Mouse (Mus musculus) spleen, adult 2 months (tissue): ENCODE measurements around the gene Slc37a1. TPM values are rescaled to one million over a fixed set of nuclear protein-coding genes. Genes with fewer than 3 reads are reported as not detected.

Source experiments
- DNase-seq, 2 experiments: peaks; one replicate each; pipeline versions ENCODE4 v3.0.0 to v3.0.0-alpha.2; 2012 to 2021; ENCODE audit warnings: low spot score in 2 of 2, low read depth in 1 of 2
- H3K27ac ChIP-seq: fragments of 200-500 bp; 2 replicates; pipeline ENCODE4 v1.5.1; 2012; ENCODE audit warnings: low read length, inconsistent platforms; ENCODE audit not compliant: insufficient read depth
- H3K27me3 ChIP-seq: fragments of 200-500 bp; 2 replicates; pipeline ENCODE4 v1.6.1; 2012; ENCODE audit warnings: mild to moderate bottlenecking, moderate library complexity, low read length, inconsistent platforms; ENCODE audit not compliant: control insufficient read depth, insufficient read depth
- H3K36me3 ChIP-seq: fragments of 200-500 bp; 2 replicates; pipeline ENCODE4 v1.6.1; 2012; ENCODE audit warnings: mild to moderate bottlenecking, low read length, inconsistent platforms; ENCODE audit not compliant: control insufficient read depth, insufficient read depth
- H3K4me1 ChIP-seq: fragments of 200-500 bp; 2 replicates; pipeline ENCODE4 v1.6.1; 2011; ENCODE audit warnings: inconsistent platforms; ENCODE audit not compliant: control insufficient read depth, insufficient read depth, insufficient read length
- H3K4me3 ChIP-seq: fragments of 200-500 bp; 2 replicates; pipeline ENCODE4 v1.5.1; 2011; ENCODE audit warnings: mild to moderate bottlenecking, inconsistent platforms; ENCODE audit not compliant: insufficient read depth, insufficient read length; ENCODE audit errors: extremely low read depth
- CTCF ChIP-seq: fragments of 200-500 bp; IDR thresholded peaks from 2 replicates; pipeline ENCODE4 v1.5.1; 2011; ENCODE audit warnings: mild to moderate bottlenecking, inconsistent platforms; ENCODE audit not compliant: insufficient read depth, insufficient read length, insufficient replicate concordance; ENCODE audit errors: extremely low read depth
- POLR2A ChIP-seq: fragments of 200-500 bp; IDR thresholded peaks from 2 replicates; pipeline ENCODE4 v1.6.1; 2011; ENCODE audit warnings: low read depth, low read length, inconsistent platforms
- WGBS: fragments of 180-500 bp; shearing (Covaris S2); methylation state at CpG from one replicate; pipeline ENCODE4 v1.1.7; 2018; 5-methylcytosine and 5-hydroxymethylcytosine counted together
- polyA plus RNA-seq: library from polyadenylated mRNA; depleted of rRNA; stranded (reverse); fragments of >200 nt; gene quantifications from 2 replicates; pipeline ENCODE4 v1.2.3, GENCODE M21; 2012

Gene Slc37a1
- polyA plus RNA-seq, 1 experiment, result 26.2 TPM

DNA sequence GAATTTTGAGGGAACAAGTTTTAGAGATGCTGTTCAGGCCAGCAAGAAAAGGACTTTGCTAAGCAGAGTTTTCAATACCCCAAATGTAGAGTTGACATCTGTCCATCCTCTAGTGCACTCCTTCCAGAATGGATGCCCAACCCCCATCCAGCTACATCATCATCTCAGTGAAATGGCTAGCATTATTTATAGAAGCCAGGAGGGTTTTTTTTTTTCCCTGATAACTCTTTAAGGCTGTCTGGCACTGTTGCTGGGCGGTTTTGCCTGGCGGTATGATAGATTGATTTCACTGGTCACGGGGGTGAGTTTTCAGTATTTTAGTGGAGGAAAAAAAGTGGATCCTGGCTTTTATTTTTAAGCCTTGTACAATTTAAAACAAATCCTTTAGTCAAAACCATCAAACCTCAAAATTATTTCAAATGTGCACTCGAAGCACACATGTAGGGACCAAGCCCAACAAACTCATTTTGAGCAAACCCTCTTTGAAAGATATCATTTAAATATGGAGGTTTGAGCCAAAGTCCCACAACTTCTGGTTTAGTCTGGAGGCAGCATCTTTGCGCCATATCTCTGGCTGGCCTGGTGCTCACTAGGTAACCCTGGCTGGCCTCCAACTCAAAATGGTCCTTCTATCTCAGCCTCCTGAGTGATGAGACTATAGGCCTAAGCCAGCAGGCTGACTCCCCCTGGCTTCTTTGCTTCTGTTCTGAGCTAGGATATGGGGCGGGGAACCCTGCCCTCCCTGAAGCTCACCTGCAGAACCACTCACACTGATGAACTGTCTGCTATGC lies 12.0 kb downstream of the Slc37a1 start:
- Histone ChIP-seq H3K36me3 (peaks cover 7% of the 10 kb centered on the region), H3K4me1 (peaks cover 9% of the 10 kb centered on the region; the same call in 1 of the 2 replicates), H3K4me3 (no peak overlapping the region), H3K27me3 (no peaks in the 10 kb centered on the region), H3K27ac (no peak overlapping the region)
- TF ChIP-seq CTCF (no peak), POLR2A (no peak)
- 84% methylated on average over 6 of the region's 6 CpGs for WGBS
- DNase-seq, result no peak

DNA sequence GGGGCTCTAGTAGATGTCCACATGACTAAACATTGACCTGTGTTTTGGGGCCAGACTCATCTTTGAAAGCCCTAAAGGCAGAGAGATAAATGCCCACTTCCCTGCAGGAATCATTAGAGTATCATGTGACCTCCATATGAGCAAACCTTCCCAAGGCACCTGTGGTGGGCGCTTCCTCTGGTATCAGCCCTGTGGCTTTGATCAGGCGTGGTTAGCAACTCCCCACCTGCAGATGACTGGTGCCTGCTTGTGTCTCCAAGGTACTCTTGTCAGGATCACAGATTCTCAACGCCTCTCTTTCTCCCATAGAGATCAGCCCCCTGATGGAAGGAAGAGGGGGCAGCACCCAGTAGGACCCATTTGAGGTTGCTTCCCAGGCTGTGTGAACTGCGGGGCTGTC lies 13.4 kb downstream of the Slc37a1 start:
- H3K27ac ChIP-seq, result no peak overlapping the region
- H3K36me3 ChIP-seq, result peaks cover 7% of the 10 kb centered on the region
- DNase-seq, result no peak
- TF ChIP-seq POLR2A, result no peak
- no peak for TF ChIP-seq CTCF
- H3K27me3 ChIP-seq, result no peaks in the 10 kb centered on the region
- WGBS, result 74% methylated on average over 4 of the region's 4 CpGs
- H3K4me1 ChIP-seq, result peaks cover 9% of the 10 kb centered on the region; the same call in 1 of the 2 replicates
- no peak overlapping the region for H3K4me3 ChIP-seq

DNA sequence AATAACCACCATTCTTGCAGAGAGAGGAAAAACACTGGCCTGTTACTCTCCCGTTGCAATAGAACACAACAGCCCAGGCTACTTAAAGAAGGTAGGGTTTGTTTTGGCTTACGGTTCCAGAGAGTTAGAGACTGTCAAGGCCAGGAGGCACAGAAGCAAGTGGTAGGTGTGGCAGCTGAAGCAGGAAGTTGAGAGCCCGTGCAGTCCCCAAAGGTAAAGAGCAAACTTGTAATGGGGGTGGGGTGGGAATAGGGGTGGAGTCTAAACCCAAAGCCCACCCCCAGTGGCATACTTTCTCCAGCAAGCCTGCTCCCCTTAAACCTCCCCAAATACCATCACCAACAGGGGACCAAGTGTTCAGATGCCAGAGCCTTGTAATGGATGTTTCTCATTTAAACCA lies 14.1 kb downstream of the Slc37a1 start:
- TF ChIP-seq CTCF, result no peak
- H3K36me3 ChIP-seq, result peaks cover 7% of the 10 kb centered on the region
- DNase-seq, result no peak
- 64% methylated on average over 3 of the region's 3 CpGs for WGBS
- H3K27me3 ChIP-seq, result no peaks in the 10 kb centered on the region
- no peak overlapping the region for H3K27ac ChIP-seq
- H3K4me1 ChIP-seq, result peaks cover 7% of the 10 kb centered on the region; the same call in 1 of the 2 replicates
- no peak overlapping the region for H3K4me3 ChIP-seq

DNA sequence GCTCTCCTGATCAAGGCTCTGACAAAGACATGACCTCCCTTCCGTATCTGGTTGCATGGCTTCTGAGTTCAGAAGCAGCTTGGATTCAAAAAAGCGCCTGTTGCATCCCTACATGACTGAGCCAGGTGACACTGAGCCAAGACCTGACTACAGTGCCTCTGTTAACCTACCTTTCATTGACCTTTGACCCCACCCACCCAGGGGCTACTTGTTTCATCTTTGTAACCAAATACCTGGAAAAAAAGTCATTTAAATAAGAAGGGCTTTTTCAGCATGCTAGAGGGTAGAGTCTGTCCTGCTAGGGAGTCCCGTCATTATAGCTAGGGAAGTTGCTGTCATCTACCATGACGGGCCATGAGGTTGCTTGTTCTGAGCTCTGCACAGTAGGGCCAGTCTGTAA lies 16.8 kb downstream of the Slc37a1 start:
- Histone ChIP-seq H3K4me1 (peaks cover 4% of the 10 kb centered on the region; the same call in 1 of the 2 replicates), H3K27me3 (no peaks in the 10 kb centered on the region), H3K36me3 (peaks cover 11% of the 10 kb centered on the region), H3K27ac (no peak overlapping the region), H3K4me3 (no peak overlapping the region)
- DNase-seq, result no peak
- TF ChIP-seq POLR2A (no peak), CTCF (no peak)
- 90% methylated on average over 4 of the region's 4 CpGs for WGBS

DNA sequence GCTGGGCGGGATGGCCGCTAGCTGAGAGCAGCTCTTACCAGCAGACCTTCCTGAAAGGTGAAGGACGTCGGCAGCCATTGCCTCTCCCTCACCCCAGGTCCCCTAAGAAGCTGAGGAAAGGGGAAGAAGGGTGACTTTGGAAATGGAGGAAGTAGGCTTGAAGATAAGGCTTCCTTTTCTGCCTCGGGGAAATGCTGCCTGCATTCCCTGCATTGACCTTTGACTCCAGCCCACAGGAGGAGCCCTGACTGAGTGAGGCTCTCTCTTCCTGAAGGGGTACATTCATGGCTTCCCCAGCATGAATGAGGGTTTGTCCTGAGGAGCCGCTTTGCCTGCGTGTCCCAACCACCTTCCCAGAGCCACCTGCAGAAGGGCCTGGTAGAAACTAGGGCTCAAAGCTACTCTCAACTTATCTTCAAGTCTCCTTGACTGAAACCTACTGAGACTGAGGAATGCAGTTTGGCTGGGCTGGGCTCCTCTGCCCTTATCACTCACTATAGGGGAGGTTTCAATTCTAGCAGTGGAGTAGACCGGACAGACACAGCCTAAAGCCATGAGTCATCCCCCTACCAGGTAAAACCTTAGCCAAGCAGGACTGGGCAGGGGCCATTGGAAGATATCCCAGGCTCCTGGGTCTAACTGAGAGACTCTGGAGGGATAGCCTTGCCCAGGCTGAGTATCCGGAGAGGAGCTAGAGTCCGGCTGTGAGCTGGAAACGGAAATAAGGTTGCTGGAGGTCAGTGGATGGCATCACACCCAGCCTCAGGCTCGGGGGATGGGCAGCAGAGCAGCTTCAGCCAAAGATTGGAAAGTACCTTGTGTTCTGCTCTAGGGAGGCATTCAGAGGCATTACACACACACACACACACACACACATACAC lies 18.5 kb downstream of the Slc37a1 start:
- Histone ChIP-seq H3K27ac (peak overlapping the region; percentile 17; the same call in 1 of the 2 replicates), H3K4me1 (peaks cover 4% of the 10 kb centered on the region; the same call in 1 of the 2 replicates), H3K36me3 (peaks cover 11% of the 10 kb centered on the region), H3K4me3 (no peak overlapping the region), H3K27me3 (no peaks in the 10 kb centered on the region)
- WGBS, result 69% methylated on average over 12 of the region's 12 CpGs
- TF ChIP-seq POLR2A (no peak), CTCF (no peak)
- DNase-seq, result no peak

DNA sequence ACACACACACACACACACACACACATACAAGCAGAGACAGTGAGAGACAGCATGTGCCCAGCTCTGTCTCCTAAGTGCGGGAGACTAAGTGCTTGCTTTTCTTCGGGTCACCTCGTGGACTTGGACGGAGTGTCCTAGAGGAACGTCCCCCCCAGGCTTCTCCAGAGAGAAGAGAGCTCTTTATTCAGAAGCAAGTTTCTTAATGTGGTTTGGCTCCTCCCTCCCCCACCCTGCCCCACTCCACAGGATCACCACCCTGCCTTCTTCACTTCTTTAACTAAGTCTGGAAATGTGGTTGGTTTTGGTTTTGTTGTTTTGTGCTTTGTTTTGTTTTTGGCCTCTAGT lies 19.2 kb downstream of the Slc37a1 start:
- H3K4me3 ChIP-seq, result no peak overlapping the region
- H3K36me3 ChIP-seq, result peaks cover 11% of the 10 kb centered on the region
- no peaks in the 10 kb centered on the region for H3K27me3 ChIP-seq
- WGBS, result 82% methylated on average over 5 of the region's 5 CpGs
- TF ChIP-seq POLR2A, result no peak
- TF ChIP-seq CTCF, result no peak
- H3K27ac ChIP-seq, result no peak overlapping the region
- peaks cover 4% of the 10 kb centered on the region; the same call in 1 of the 2 replicates for H3K4me1 ChIP-seq
- DNase-seq, result no peak
